Mouse (Mus musculus) thymus, adult 2 months (tissue): ENCODE measurements at regions not wholly inside any gene's neighbourhood (a gene's known extent, or its start where the extent isn't known, plus 50 kb on each side); places are given as distances from the start of the nearest gene placed in this dataset.

Experiments
- CTCF ChIP-seq: fragments of 200-500 bp; IDR thresholded peaks from 2 replicates; pipeline ENCODE4 v1.5.1; 2012; ENCODE audit warnings: mild to moderate bottlenecking, control low read depth, low read length, moderate library complexity, borderline replicate concordance; ENCODE audit not compliant: control insufficient read depth, poor library complexity, insufficient read depth; ENCODE audit errors: extremely low read depth
- POLR2A ChIP-seq: fragments of 200-500 bp; IDR thresholded peaks from 2 replicates; pipeline ENCODE4 v1.6.1; 2012; ENCODE audit warnings: mild to moderate bottlenecking, low read length, control low read depth, moderate library complexity; ENCODE audit not compliant: control insufficient read depth, poor library complexity, insufficient read depth; ENCODE audit errors: extremely low read depth

GRCm38 (mm10) chr9:49988064-49988463 is 189.3 kb upstream of the Ncam1 start:
- TF ChIP-seq CTCF (no peak), POLR2A (no peak)
